8 mouse cellular contexts compared by ENCODE assay signal in genomic region chr2:32607262-32607947, GRCm38 (mm10). TPM values are rescaled to one million over a fixed set of nuclear protein-coding genes. Genes with fewer than 3 reads are reported as not detected.
A peak's percentile ranks its signal among the peaks of the same experiment; 100 is the strongest.
DNase-seq lines count a peak whose midpoint lies in the region; ATAC-seq and TF ChIP-seq lines count a peak whose summit lies in the region.

No protein-coding gene starts in this region.

- TF ChIP-seq CTCF in midbrain, postnatal 0 days (IDR thresholded peaks at IDR 0.05): no peak

- H3K36me3 ChIP-seq in embryonic facial prominence, embryonic 15.5 days: peaks cover 5% of the 10 kb centered on the region; the same call in 1 of the 2 replicates
- H3K36me3 ChIP-seq in liver, embryonic 12.5 days: peaks cover 5% of the 10 kb centered on the region
- H3K36me3 ChIP-seq in midbrain, postnatal 0 days (ENCODE audit: insufficient read depth, low read length): no peaks in the 10 kb centered on the region

- peak overlapping the region; percentile 74 for H3K4me3 ChIP-seq in embryonic facial prominence, embryonic 15.5 days (replicated peaks)
- H3K4me3 ChIP-seq in liver, embryonic 12.5 days: peak overlapping the region; percentile 73
- H3K4me3 ChIP-seq in midbrain, postnatal 0 days (ENCODE audit: low read depth, low read length): peak overlapping the region; percentile 77

- H3K27ac ChIP-seq in embryonic facial prominence, embryonic 15.5 days (replicated peaks): peak overlapping the region; percentile 75
- peak overlapping the region; percentile 83 for H3K27ac ChIP-seq in liver, embryonic 12.5 days
- no peak overlapping the region for H3K27ac ChIP-seq in midbrain, postnatal 0 days (ENCODE audit: low read depth, low read length)

- peak; percentile 16; the same call in 1 of the 2 replicates for ATAC-seq in embryonic facial prominence, embryonic 15.5 days (ENCODE audit: insufficient number of reproducible peaks, low FRiP score, low TSS enrichment, low read depth)
- ATAC-seq in liver, embryonic 12.5 days: peak; percentile 19
- ATAC-seq in midbrain, postnatal 0 days (ENCODE audit: low FRiP score): peak; percentile 18; the same call in 1 of the 2 replicates

- peak; percentile 54 to 61 for DNase-seq in left cerebral cortex, postnatal 25 days (ENCODE audit: low spot score in 2 of 2)
- no peak for DNase-seq in left cerebral cortex, postnatal 4 days
- DNase-seq in adrenal gland, postnatal 10 days: peak; percentile 61
- DNase-seq in heart, postnatal 25 days (ENCODE audit: low spot score): peak; percentile 48
- DNase-seq in midbrain, postnatal 0 days (ENCODE audit: low spot score): peak; percentile 44
- DNase-seq in thymus, postnatal 4 days: peak; percentile 50

- peak overlapping the region; percentile 94 for H3K4me2 ChIP-seq in embryonic facial prominence, embryonic 15.5 days (replicated peaks)
- peak overlapping the region; percentile 98 for H3K4me2 ChIP-seq in liver, embryonic 12.5 days
- peak overlapping the region; percentile 80 for H3K4me2 ChIP-seq in midbrain, postnatal 0 days (ENCODE audit: low read depth, low read length, poor library complexity, severe bottlenecking)

- H3K27me3 ChIP-seq in embryonic facial prominence, embryonic 15.5 days: no peaks in the 10 kb centered on the region
- no peaks in the 10 kb centered on the region for H3K27me3 ChIP-seq in liver, embryonic 12.5 days (replicated peaks)
- H3K27me3 ChIP-seq in midbrain, postnatal 0 days (ENCODE audit: insufficient read depth, low read length): no peaks in the 10 kb centered on the region

- WGBS in embryonic facial prominence, embryonic 15.5 days: 1% methylated on average over 34 of the region's 34 CpGs
- 1% methylated on average over 34 of the region's 34 CpGs for WGBS in liver, embryonic 12.5 days (ENCODE audit: insufficient replicate concordance)
- WGBS in midbrain, postnatal 0 days: 8% methylated on average over 32 of the region's 34 CpGs

- H3K9ac ChIP-seq in embryonic facial prominence, embryonic 15.5 days: peak overlapping the region; percentile 65
- H3K9ac ChIP-seq in liver, embryonic 12.5 days: peak overlapping the region; percentile 77
- H3K9ac ChIP-seq in midbrain, postnatal 0 days (replicated peaks; ENCODE audit: low read length, poor library complexity, severe bottlenecking): peak overlapping the region; percentile 81

- intact Hi-C loops in left cerebral cortex, postnatal 25 days (cut with DNase I): loop anchor here (2.0 kb wide), 1 partner anchor 21 kb away; the partner anchor contains the start of gene St6galnac4
- intact Hi-C loops in left cerebral cortex, postnatal 4 days (cut with DNase I): no loop called here
- intact Hi-C loops in heart, postnatal 25 days (cut with DNase I): no loop called here

- no peaks in the 10 kb centered on the region for H3K9me3 ChIP-seq in embryonic facial prominence, embryonic 15.5 days (replicated peaks)
- no peaks in the 10 kb centered on the region for H3K9me3 ChIP-seq in liver, embryonic 12.5 days (replicated peaks)
- no peaks in the 10 kb centered on the region for H3K9me3 ChIP-seq in midbrain, postnatal 0 days (ENCODE audit: low read length)

- H3K4me1 ChIP-seq in embryonic facial prominence, embryonic 15.5 days: peaks cover 44% of the 10 kb centered on the region
- peaks cover 82% of the 10 kb centered on the region for H3K4me1 ChIP-seq in liver, embryonic 12.5 days
- peaks cover 13% of the 10 kb centered on the region for H3K4me1 ChIP-seq in midbrain, postnatal 0 days (ENCODE audit: insufficient read depth, low read length)

RNA-seq across cellular contexts. Expression of gene St6galnac6, which starts 7.9 kb away (rescaled TPM):
- 100 to 1,000 TPM; 112 to 117 TPM for total RNA-seq in left cerebral cortex, postnatal 25 days (2021)
- total RNA-seq in left cerebral cortex, postnatal 4 days (2021): 10 to 100 TPM; 78.8 to 91.8 TPM
- total RNA-seq in adrenal gland, postnatal 10 days (2021): 10 to 100 TPM; 55.2 to 64.1 TPM
- polyA plus RNA-seq in embryonic facial prominence, embryonic 15.5 days (2015; fragmentation: Nextera tagmentation; extraction: Ambion mirVana): 26.9 and 27.7 TPM in 2 replicates
- 100 to 1,000 TPM; 104 to 110 TPM for total RNA-seq in heart, postnatal 25 days (2021)
- polyA plus RNA-seq in liver, embryonic 12.5 days (2016; fragmentation: Nextera tagmentation; extraction: Ambion mirVana): 14.5 and 15.4 TPM in 2 replicates
- 113 and 166 TPM in 2 replicates for total RNA-seq in midbrain, postnatal 0 days (2014; rRNA removed)
- polyA plus RNA-seq in midbrain, postnatal 0 days (2015; fragmentation: Nextera tagmentation; extraction: Ambion mirVana): 42.1 and 45.2 TPM in 2 replicates

RNA-seq across cellular contexts. Expression of gene Ak1, which starts 14.2 kb away (rescaled TPM):
- total RNA-seq in left cerebral cortex, postnatal 25 days (2021): 100 to 1,000 TPM; 157 to 159 TPM
- 100 to 1,000 TPM; 100 to 106 TPM for total RNA-seq in left cerebral cortex, postnatal 4 days (2021)
- 100 to 1,000 TPM in 1 of 2 experiments, 10 to 100 TPM in 1; 71.5 to 143 TPM for total RNA-seq in adrenal gland, postnatal 10 days (2021)
- polyA plus RNA-seq in embryonic facial prominence, embryonic 15.5 days (2015; fragmentation: Nextera tagmentation; extraction: Ambion mirVana): 67.9 and 83.8 TPM in 2 replicates
- 100 to 1,000 TPM; 733 to 743 TPM for total RNA-seq in heart, postnatal 25 days (2021)
- 2.6 TPM in 2 replicates for polyA plus RNA-seq in liver, embryonic 12.5 days (2016; fragmentation: Nextera tagmentation; extraction: Ambion mirVana)
- total RNA-seq in midbrain, postnatal 0 days (2014; rRNA removed): 99.6 and 107 TPM in 2 replicates
- polyA plus RNA-seq in midbrain, postnatal 0 days (2015; fragmentation: Nextera tagmentation; extraction: Ambion mirVana): 114 and 133 TPM in 2 replicates

RNA-seq across cellular contexts. Expression of gene St6galnac4, which starts 20.5 kb away (rescaled TPM):
- 10 to 100 TPM; 40.1 to 41.1 TPM for total RNA-seq in left cerebral cortex, postnatal 25 days (2021)
- 10 to 100 TPM; 35.7 to 38.4 TPM for total RNA-seq in left cerebral cortex, postnatal 4 days (2021)
- total RNA-seq in adrenal gland, postnatal 10 days (2021): 10 to 100 TPM; 14.3 to 14.7 TPM
- 34.8 and 36.5 TPM in 2 replicates for polyA plus RNA-seq in embryonic facial prominence, embryonic 15.5 days (2015; fragmentation: Nextera tagmentation; extraction: Ambion mirVana)
- 10 to 100 TPM; 17.7 to 21.4 TPM for total RNA-seq in heart, postnatal 25 days (2021)
- 17.5 and 18.9 TPM in 2 replicates for polyA plus RNA-seq in liver, embryonic 12.5 days (2016; fragmentation: Nextera tagmentation; extraction: Ambion mirVana)
- total RNA-seq in midbrain, postnatal 0 days (2014; rRNA removed): 50.9 and 51.1 TPM in 2 replicates
- 38.0 and 38.6 TPM in 2 replicates for polyA plus RNA-seq in midbrain, postnatal 0 days (2015; fragmentation: Nextera tagmentation; extraction: Ambion mirVana)

RNA-seq across cellular contexts. Expression of gene 9430097D07Rik, which starts 31.9 kb away (rescaled TPM):
- total RNA-seq in left cerebral cortex, postnatal 25 days (2021): under 1 TPM; 0.80 to 0.94 TPM
- under 1 TPM; 0.62 to 0.84 TPM for total RNA-seq in left cerebral cortex, postnatal 4 days (2021)
- total RNA-seq in adrenal gland, postnatal 10 days (2021): not detected
- polyA plus RNA-seq in embryonic facial prominence, embryonic 15.5 days (2015; fragmentation: Nextera tagmentation; extraction: Ambion mirVana): 0.11 and 0.12 TPM in 2 replicates
- not detected for total RNA-seq in heart, postnatal 25 days (2021)
- polyA plus RNA-seq in liver, embryonic 12.5 days (2016; fragmentation: Nextera tagmentation; extraction: Ambion mirVana): not detected in 2 replicates
- 0.16 and 0.33 TPM in 2 replicates for total RNA-seq in midbrain, postnatal 0 days (2014; rRNA removed)
- polyA plus RNA-seq in midbrain, postnatal 0 days (2015; fragmentation: Nextera tagmentation; extraction: Ambion mirVana): 0.69 and 0.82 TPM in 2 replicates

RNA-seq across cellular contexts. Expression of gene Pip5kl1, which starts 32.8 kb away (rescaled TPM):
- total RNA-seq in left cerebral cortex, postnatal 25 days (2021): 1 to 10 TPM; 7.5 to 8.3 TPM
- 10 to 100 TPM in 1 of 2 experiments, 1 to 10 TPM in 1; 9.4 to 11.5 TPM for total RNA-seq in left cerebral cortex, postnatal 4 days (2021)
- not detected for total RNA-seq in adrenal gland, postnatal 10 days (2021)
- polyA plus RNA-seq in embryonic facial prominence, embryonic 15.5 days (2015; fragmentation: Nextera tagmentation; extraction: Ambion mirVana): 0.53 and 0.94 TPM in 2 replicates
- total RNA-seq in heart, postnatal 25 days (2021): not detected
- 0.13 TPM in 1 of 2 replicates, not detected in the other for polyA plus RNA-seq in liver, embryonic 12.5 days (2016; fragmentation: Nextera tagmentation; extraction: Ambion mirVana)
- total RNA-seq in midbrain, postnatal 0 days (2014; rRNA removed): 19.3 and 20.0 TPM in 2 replicates
- 16.5 and 26.5 TPM in 2 replicates for polyA plus RNA-seq in midbrain, postnatal 0 days (2015; fragmentation: Nextera tagmentation; extraction: Ambion mirVana)
